Mouse (Mus musculus) G1E (cell line): ENCODE measurements around the gene Dchs2.

Source experiments
- CTCF ChIP-seq: IDR thresholded peaks from 2 replicates; pipeline ENCODE4 v1.5.1; 2012; ENCODE audit warnings: low read depth, low read length, inconsistent platforms, mixed read lengths
- GATA1 ChIP-seq: IDR thresholded peaks from 2 replicates; pipeline ENCODE4 v1.6.1; 2012; ENCODE audit warnings: borderline replicate concordance, low read length, inconsistent platforms, mixed read lengths
- TAL1 ChIP-seq: conservative IDR thresholded peaks from 2 replicates; pipeline ENCODE4 v1.6.1; 2012; ENCODE audit warnings: low read depth, low read length, inconsistent platforms, mixed read lengths

DNA sequence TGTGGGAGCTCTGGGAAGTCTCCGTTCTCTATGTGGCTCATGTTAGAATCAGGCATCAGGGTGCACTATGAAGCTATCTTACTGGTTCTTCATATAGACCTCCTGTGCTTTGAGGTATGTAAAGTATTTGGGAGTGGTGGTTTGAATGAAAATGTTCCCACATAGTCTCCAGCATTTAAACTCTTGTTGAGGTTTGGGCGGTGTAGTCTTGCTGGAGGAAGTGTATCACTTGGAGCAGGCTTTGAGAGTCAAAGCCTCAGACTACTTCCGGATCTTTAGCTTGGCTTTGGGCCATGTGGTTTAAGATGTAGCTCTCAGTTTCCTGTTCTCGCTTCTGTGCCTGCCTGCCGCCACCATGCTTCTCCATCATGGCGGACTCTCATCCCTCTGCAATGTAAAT lies 25.5 kb upstream of the Dchs2 start:
- TF ChIP-seq CTCF = no peak
- no peak for TF ChIP-seq TAL1
- no peak for TF ChIP-seq GATA1
